Mouse (Mus musculus): Measurements from ENCODE around the gene Amd1. TPM values are rescaled to one million over a fixed set of nuclear protein-coding genes. Genes with fewer than 3 reads are reported as not detected.

The Amd1 gene
- 89.3 and 96.4 TPM in 2 replicates for polyA plus RNA-seq (2012; rRNA removed)

- DNase-seq (ENCODE audit: extremely low spot score in 1 of 2, low spot score in 1 of 2) = peak; percentile 98 to 100
These were observed at the start of gene Amd1 for GRCm38 (mm10) chr10:40302140-40302985. Gene Amd1, minus strand, starts transcription at chr10:40302186.

- no peak for DNase-seq (ENCODE audit: extremely low spot score in 1 of 2, low spot score in 1 of 2)
These were observed 49.2 kb upstream of the Amd1 start for GRCm38 (mm10) chr10:40351156-40351555.

- no peak for DNase-seq (ENCODE audit: extremely low spot score in 1 of 2, low spot score in 1 of 2)
These were observed 48.4 kb upstream of the Amd1 start for GRCm38 (mm10) chr10:40350245-40350932.

- DNase-seq (ENCODE audit: extremely low spot score in 1 of 2, low spot score in 1 of 2) = peak in 1 of 2 experiments; percentile 44
These were observed 47.7 kb upstream of the Amd1 start for GRCm38 (mm10) chr10:40349631-40350177.

- peak; percentile 97 to 98 for DNase-seq (ENCODE audit: extremely low spot score in 1 of 2, low spot score in 1 of 2)
These were observed 46.9 kb upstream of the Amd1 start for GRCm38 (mm10) chr10:40348566-40349536.

- DNase-seq (ENCODE audit: extremely low spot score in 1 of 2, low spot score in 1 of 2) = no peak
These were observed 45.5 kb upstream of the Amd1 start for GRCm38 (mm10) chr10:40347461-40347954.

GRCm38 (mm10) chr10:40346776-40347403 lies 44.9 kb upstream of the Amd1 start:
- no peak for DNase-seq (ENCODE audit: extremely low spot score in 1 of 2, low spot score in 1 of 2)

GRCm38 (mm10) chr10:40342036-40342435 lies 40.0 kb upstream of the Amd1 start:
- DNase-seq (ENCODE audit: extremely low spot score in 1 of 2, low spot score in 1 of 2) = no peak

- no peak for DNase-seq (ENCODE audit: extremely low spot score in 1 of 2, low spot score in 1 of 2)
These were observed 37.5 kb upstream of the Amd1 start, which contains the start of gene Cdk19 for GRCm38 (mm10) chr10:40339351-40339964. Gene Cdk19, plus strand, starts transcription at chr10:40339564.

- no peak for DNase-seq (ENCODE audit: extremely low spot score in 1 of 2, low spot score in 1 of 2)
These were observed 30.9 kb upstream of the Amd1 start for GRCm38 (mm10) chr10:40332864-40333263.

- no peak for DNase-seq (ENCODE audit: extremely low spot score in 1 of 2, low spot score in 1 of 2)
These were observed 28.3 kb upstream of the Amd1 start for GRCm38 (mm10) chr10:40330262-40330661.

GRCm38 (mm10) chr10:40328004-40328551 lies 26.1 kb upstream of the Amd1 start:
- DNase-seq (ENCODE audit: extremely low spot score in 1 of 2, low spot score in 1 of 2) = no peak

- DNase-seq (ENCODE audit: extremely low spot score in 1 of 2, low spot score in 1 of 2) = no peak
These were observed 18.3 kb upstream of the Amd1 start for GRCm38 (mm10) chr10:40320306-40320705.

GRCm38 (mm10) chr10:40316841-40317585 lies 15.0 kb upstream of the Amd1 start:
- DNase-seq (ENCODE audit: extremely low spot score in 1 of 2, low spot score in 1 of 2) = no peak

GRCm38 (mm10) chr10:40312781-40313180 lies 10.8 kb upstream of the Amd1 start:
- DNase-seq (ENCODE audit: extremely low spot score in 1 of 2, low spot score in 1 of 2) = no peak

- DNase-seq (ENCODE audit: extremely low spot score in 1 of 2, low spot score in 1 of 2) = no peak
These were observed 8.1 kb upstream of the Amd1 start for GRCm38 (mm10) chr10:40309884-40310635.

- DNase-seq (ENCODE audit: extremely low spot score in 1 of 2, low spot score in 1 of 2) = no peak
These were observed 6.0 kb upstream of the Amd1 start for GRCm38 (mm10) chr10:40307826-40308583.

All from frontal cortex, adult 2 months (tissue).